Mouse (Mus musculus) leukemia stem cell, adult 10-12 weeks (primary cell): ENCODE data around the gene Tal1. TPM values are rescaled to one million over a fixed set of nuclear protein-coding genes. Genes with fewer than 3 reads are reported as not detected.

Experiments
- polyA plus RNA-seq: library from polyadenylated mRNA; stranded (reverse); fragments of >175 nt; gene quantifications from 2 replicates; pipeline ENCODE4 v1.2.3, GENCODE M21; 2012; ENCODE audit warnings: low replicate concordance

The Tal1 gene
- polyA plus RNA-seq = 463 and 516 TPM in 2 replicates

GRCm38 (mm10) chr4:115056371-115056920 is at the start of gene Tal1:
Gene Tal1 (plus strand): TSS chr4:115056426.

GRCm38 (mm10) chr4:115088611-115089338 is 32.5 kb downstream of the Tal1 start, which contains the start of gene Pdzk1ip1:
Gene Pdzk1ip1 (plus strand): TSS chr4:115088708.

Other genes starting within 250 kb of the Tal1 start
- not detected in 2 replicates for gene Gm12830, start 234.7 kb upstream of the Tal1 start, polyA plus RNA-seq
- 1.2 and 3.1 TPM in 2 replicates for gene Foxd2, start 147.6 kb upstream of the Tal1 start, polyA plus RNA-seq
- not detected in 2 replicates for gene Foxe3, start 130.4 kb upstream of the Tal1 start, polyA plus RNA-seq
- gene Cmpk1, start 69.2 kb upstream of the Tal1 start, polyA plus RNA-seq = 24.1 and 44.5 TPM in 2 replicates
- gene Stil, start 56.3 kb upstream of the Tal1 start, polyA plus RNA-seq = 0.24 and 2.4 TPM in 2 replicates
- gene Pdzk1ip1, start 32.3 kb downstream of the Tal1 start, polyA plus RNA-seq = 3.3 and 18.3 TPM in 2 replicates
- gene Cyp4x1, start 77.9 kb downstream of the Tal1 start, polyA plus RNA-seq = not detected in 2 replicates
- not detected in 2 replicates for gene Cyp4a29, start 185.7 kb downstream of the Tal1 start, polyA plus RNA-seq
- gene Cyp4a12a, start 242.6 kb downstream of the Tal1 start, polyA plus RNA-seq = not detected in 2 replicates